Mouse (Mus musculus): Measurements from ENCODE around the gene Camta1. TPM values are rescaled to one million over a fixed set of nuclear protein-coding genes. Genes with fewer than 3 reads are reported as not detected.
A peak's percentile ranks its signal among the peaks of the same experiment; 100 is the strongest.

The Camta1 gene
- polyA plus RNA-seq, 1 experiment from 2014 or later: 130 TPM

DNA sequence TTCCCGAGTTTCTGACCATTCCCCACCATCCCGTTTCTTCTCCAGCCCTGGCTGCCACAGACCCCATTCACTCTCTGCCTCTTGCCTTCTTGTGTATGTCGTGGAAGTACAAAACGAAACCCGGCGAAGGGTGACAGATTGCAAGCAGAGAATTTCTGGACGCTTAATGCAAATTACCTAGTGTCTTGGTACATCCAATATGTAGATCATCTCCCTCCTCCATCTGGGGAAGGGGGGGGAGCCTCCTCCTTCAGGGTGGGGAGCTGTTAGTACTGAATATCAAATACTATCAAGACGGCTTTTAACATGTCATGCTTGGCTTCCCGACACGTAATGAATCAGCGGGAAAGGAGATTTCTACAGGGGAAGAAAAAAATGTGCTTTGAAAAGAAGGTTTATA is 710.8 kb downstream of the Camta1 start:
- Histone ChIP-seq H3K27ac (replicated peaks) (peak overlapping the region; percentile 70), H3K4me2 (replicated peaks) (no peak overlapping the region), H3K9ac (replicated peaks) (no peak overlapping the region), H3K4me1 (peaks cover 40% of the 10 kb centered on the region), H3K9me3 (no peaks in the 10 kb centered on the region), H3K4me3 (no peak overlapping the region), H3K36me3 (no peaks in the 10 kb centered on the region), H3K27me3 (no peaks in the 10 kb centered on the region)
- 41% methylated on average over 11 of the region's 11 CpGs for WGBS
- peak; percentile 62; the same call in 1 of the 2 replicates for ATAC-seq (replicated peaks)

DNA sequence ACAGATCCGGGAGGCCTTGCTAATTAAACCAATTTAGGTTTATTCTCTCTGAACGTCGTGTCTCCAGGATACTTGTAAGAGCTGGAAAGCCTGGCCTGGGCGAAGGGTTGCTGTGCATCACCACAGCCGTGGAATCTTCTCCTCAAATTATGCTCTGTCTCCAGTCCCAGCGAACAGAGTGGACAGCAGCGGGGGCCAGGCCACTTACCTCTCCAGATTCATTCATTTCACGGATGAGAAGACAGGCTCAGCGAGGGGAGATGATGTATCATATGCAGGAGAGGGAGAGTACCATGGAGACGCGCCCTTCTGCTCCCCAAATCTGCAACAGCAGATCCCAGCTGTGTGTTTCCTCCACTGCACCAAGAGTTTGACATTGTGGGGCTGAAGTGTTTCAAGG is 711.6 kb downstream of the Camta1 start:
- Histone ChIP-seq H3K4me3 (no peak overlapping the region), H3K4me1 (peaks cover 38% of the 10 kb centered on the region), H3K9ac (replicated peaks) (no peak overlapping the region), H3K9me3 (no peaks in the 10 kb centered on the region), H3K27me3 (no peaks in the 10 kb centered on the region), H3K27ac (replicated peaks) (peak overlapping the region; percentile 70), H3K36me3 (no peaks in the 10 kb centered on the region), H3K4me2 (replicated peaks) (no peak overlapping the region)
- 61% methylated on average over 11 of the region's 11 CpGs for WGBS
- no peak for ATAC-seq (replicated peaks)

DNA sequence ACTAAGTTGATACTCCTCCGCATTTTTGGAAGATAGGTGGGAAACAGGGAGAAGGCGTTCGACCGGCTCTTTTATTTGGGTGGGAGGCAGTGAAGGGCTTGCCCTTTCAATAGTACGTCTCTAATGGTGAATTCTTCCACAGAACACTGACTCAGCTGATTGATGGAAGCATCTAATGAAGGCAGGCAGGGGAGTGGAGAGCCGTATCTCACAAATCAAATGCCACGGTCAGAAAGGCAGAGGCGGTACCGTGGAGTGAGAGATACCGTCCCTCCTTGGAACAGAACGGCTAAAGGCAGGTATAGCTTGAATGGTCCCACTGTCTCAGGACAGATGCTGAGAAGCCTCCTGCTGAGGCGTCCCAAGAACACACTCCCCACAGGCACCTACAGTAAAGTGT is 714.1 kb downstream of the Camta1 start:
- no peak overlapping the region for H3K27ac ChIP-seq (replicated peaks)
- peaks cover 25% of the 10 kb centered on the region for H3K4me1 ChIP-seq
- 15% methylated on average over 12 of the region's 12 CpGs for WGBS
- no peak overlapping the region for H3K9ac ChIP-seq (replicated peaks)
- H3K4me2 ChIP-seq (replicated peaks): no peak overlapping the region
- no peak for ATAC-seq (replicated peaks)
- no peaks in the 10 kb centered on the region for H3K36me3 ChIP-seq
- H3K27me3 ChIP-seq: no peaks in the 10 kb centered on the region
- H3K9me3 ChIP-seq: no peaks in the 10 kb centered on the region
- H3K4me3 ChIP-seq: no peak overlapping the region

DNA sequence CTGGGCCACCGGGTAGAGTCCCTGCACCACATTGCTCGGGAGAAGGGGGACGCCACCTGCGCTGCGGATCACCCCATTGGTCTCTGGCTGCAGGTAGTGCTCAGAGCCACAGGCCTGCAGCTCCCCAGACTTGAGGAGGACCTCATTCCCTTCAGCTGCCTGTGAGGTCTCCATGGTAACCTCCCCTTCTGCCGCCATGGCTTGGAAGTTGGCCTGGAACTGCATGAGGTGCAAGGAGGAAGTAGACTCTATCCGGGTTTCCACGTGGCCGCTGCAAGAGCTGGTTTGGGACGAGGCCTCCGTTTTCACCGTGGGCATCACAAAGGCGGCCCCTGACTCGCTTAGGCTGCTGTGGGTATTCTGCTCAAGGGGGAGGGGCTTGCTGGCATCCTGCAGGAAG is 717.6 kb downstream of the Camta1 start:
- H3K9ac ChIP-seq (replicated peaks): no peak overlapping the region
- H3K4me3 ChIP-seq: no peak overlapping the region
- no peaks in the 10 kb centered on the region for H3K36me3 ChIP-seq
- H3K27ac ChIP-seq (replicated peaks): no peak overlapping the region
- no peaks in the 10 kb centered on the region for H3K27me3 ChIP-seq
- H3K4me1 ChIP-seq: peaks cover 24% of the 10 kb centered on the region
- 87% methylated on average over 14 of the region's 14 CpGs for WGBS
- ATAC-seq (replicated peaks): no peak
- no peak overlapping the region for H3K4me2 ChIP-seq (replicated peaks)
- no peaks in the 10 kb centered on the region for H3K9me3 ChIP-seq

DNA sequence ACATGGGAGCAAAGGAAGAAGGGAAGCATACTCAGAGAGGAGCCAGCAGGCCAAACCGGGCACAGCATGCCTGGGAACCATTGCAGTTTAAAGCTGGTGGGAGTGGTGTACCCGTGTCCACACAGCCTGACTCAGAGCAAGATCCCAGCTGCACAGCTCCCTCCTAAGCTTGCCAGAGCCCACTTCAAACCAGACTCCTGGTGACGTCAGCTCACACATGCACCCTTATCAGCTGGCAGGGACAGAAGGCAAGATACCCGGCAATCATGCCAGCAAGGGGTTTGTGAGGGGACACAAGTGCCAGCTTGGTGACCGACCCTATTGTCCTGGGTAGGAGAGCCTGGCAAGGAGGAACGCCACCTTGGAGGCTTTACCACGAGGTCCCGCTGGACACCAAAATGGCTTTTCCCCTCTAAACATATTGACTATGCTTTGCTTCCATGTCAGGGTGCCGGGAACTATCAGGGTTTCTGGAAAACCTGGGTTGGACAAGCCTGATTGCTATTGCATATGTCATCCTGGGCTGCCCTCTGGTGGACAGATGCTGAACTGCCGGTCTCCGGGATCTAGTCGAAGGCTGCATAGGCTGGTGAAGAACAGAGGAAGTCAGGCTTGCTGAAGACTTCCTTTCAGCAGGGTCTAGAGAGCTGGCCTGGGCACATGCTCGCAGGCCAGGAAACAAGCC is 720.3 kb downstream of the Camta1 start:
- ATAC-seq (replicated peaks): peak; percentile 67
- no peaks in the 10 kb centered on the region for H3K9me3 ChIP-seq
- WGBS: 2% methylated on average over 13 of the region's 13 CpGs

DNA sequence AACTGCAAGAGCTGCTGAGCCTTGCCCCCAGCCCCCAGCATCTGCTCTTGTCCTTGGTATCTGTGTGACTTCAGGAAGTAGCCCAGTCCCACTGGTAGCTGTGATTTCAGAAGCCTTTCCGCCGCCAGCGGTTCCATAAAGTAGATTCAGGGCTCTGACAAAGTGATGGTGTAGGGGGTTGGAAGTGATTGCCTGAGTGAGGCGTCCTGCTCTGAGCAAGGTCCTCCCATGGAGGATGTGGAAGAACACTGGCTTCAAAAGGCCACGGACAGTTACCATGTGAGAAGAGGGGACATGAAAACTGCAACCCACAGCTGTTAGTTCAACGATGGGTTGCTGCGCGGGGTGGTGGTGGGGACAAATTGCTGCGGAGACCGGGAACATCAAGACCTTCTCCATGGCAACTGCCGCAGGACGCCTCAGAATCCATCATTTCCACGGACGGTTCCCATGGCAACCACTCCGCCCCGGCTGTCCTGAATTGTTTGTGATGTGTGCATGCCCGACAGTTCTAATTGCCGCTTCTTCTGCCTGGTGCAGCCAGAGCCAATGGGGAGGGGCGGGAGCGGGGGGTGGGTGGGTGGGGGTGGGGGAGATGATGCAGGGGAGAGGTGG is 721.2 kb downstream of the Camta1 start:
- 2% methylated on average over 19 of the region's 20 CpGs for WGBS

More for the DNA sequence above, 720.3 kb downstream of the Camta1 start:
- H3K4me2 ChIP-seq (replicated peaks): peak overlapping the region; percentile 63
- H3K27me3 ChIP-seq: no peaks in the 10 kb centered on the region
- H3K27ac ChIP-seq (replicated peaks): peak overlapping the region; percentile 95
- peak overlapping the region; percentile 29 for H3K4me3 ChIP-seq
- H3K4me1 ChIP-seq: peaks cover 40% of the 10 kb centered on the region
- H3K9ac ChIP-seq (replicated peaks): peak overlapping the region; percentile 36
- H3K36me3 ChIP-seq: no peaks in the 10 kb centered on the region

DNA sequence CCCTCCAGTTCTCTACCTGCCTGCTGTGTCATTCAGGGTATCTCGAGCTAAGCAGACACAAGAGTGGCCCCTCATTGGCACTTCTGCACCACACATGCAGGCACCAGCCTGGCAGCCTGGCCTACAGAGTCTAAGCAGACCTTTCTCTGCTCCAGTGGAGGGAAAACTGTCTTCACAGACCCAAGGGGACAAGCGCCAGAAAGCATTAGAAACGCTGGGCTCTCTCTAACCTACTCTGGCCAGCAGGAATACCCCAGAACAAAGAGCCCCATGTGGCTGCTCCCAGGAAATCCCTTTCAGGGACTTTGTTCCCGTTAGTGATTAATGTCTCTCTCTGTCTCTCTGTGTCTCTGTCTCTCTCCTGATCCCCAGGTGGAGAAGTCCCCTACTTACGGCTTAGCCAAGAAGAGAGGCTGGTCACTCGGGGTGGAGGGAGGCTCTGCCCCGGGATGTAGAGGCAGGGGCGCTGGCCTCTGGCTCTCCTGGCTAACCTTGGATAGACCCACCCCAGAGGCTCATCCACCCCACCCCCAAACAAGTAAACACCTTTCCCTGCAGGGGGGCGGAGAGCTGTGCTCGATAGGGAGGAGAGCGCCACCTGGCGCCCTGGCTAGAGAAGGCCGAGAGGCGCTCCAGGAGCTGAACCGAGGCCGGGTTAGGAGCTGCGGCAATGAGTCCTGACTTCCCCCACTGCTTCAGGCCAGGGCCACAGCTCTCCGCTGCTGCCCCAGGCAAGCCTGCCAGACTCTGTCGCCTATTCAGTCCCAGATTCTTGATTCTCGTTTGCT is 722.4 kb downstream of the Camta1 start:
- no peaks in the 10 kb centered on the region for H3K9me3 ChIP-seq
- ATAC-seq (replicated peaks): peak; percentile 24
- H3K27ac ChIP-seq (replicated peaks): peak overlapping the region; percentile 95
- H3K4me3 ChIP-seq: peak overlapping the region; percentile 23; the same call in 1 of the 2 replicates
- peaks cover 40% of the 10 kb centered on the region for H3K4me1 ChIP-seq
- peak overlapping the region; percentile 18 for H3K9ac ChIP-seq (replicated peaks)
- 3% methylated on average over 20 of the region's 20 CpGs for WGBS
- H3K36me3 ChIP-seq: no peaks in the 10 kb centered on the region
- peak overlapping the region; percentile 63 for H3K4me2 ChIP-seq (replicated peaks)
- H3K27me3 ChIP-seq: no peaks in the 10 kb centered on the region

More for the DNA sequence above, 721.2 kb downstream of the Camta1 start:
- H3K27ac ChIP-seq (replicated peaks): peak overlapping the region; percentile 95
- no peaks in the 10 kb centered on the region for H3K9me3 ChIP-seq
- H3K4me2 ChIP-seq (replicated peaks): peak overlapping the region; percentile 63
- ATAC-seq (replicated peaks): peak; percentile 83
- H3K4me1 ChIP-seq: peaks cover 40% of the 10 kb centered on the region
- H3K4me3 ChIP-seq: peak overlapping the region; percentile 29
- H3K27me3 ChIP-seq: no peaks in the 10 kb centered on the region
- 0 out of 2 replicates have a peak overlapping the region, but pooled peaks have one; percentile 18 for H3K9ac ChIP-seq (replicated peaks)
- no peaks in the 10 kb centered on the region for H3K36me3 ChIP-seq

DNA sequence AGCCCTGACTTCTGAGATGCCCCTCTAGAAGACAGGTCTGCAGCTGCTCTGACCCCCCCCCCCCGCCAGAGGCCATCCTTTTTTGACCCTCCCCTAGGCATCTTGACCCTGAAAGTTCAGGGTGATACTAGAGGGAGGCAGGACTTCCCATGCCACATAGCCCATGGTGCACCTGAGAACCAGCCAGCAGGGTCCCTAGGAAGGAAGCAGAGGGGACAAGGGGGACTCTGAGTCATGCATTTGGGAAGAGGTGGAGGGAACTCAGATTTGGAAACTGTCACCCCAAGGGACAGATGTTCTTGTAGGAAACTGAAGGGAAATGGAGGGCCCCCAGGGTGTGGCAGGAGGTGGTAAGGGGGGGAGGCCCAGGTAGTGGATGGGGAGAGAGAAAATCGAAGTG is 723.1 kb downstream of the Camta1 start:
- H3K9me3 ChIP-seq: no peaks in the 10 kb centered on the region
- ATAC-seq (replicated peaks): no peak
- no peaks in the 10 kb centered on the region for H3K27me3 ChIP-seq
- 13% methylated on average over 2 of the region's 2 CpGs for WGBS
- H3K4me3 ChIP-seq: no peak overlapping the region; the same call in 1 of the 2 replicates
- H3K9ac ChIP-seq (replicated peaks): peak overlapping the region; percentile 18
- peak overlapping the region; percentile 63; the same call in 1 of the 2 replicates for H3K4me2 ChIP-seq (replicated peaks)
- peaks cover 44% of the 10 kb centered on the region for H3K4me1 ChIP-seq
- H3K36me3 ChIP-seq: no peaks in the 10 kb centered on the region
- peak overlapping the region; percentile 95 for H3K27ac ChIP-seq (replicated peaks)

DNA sequence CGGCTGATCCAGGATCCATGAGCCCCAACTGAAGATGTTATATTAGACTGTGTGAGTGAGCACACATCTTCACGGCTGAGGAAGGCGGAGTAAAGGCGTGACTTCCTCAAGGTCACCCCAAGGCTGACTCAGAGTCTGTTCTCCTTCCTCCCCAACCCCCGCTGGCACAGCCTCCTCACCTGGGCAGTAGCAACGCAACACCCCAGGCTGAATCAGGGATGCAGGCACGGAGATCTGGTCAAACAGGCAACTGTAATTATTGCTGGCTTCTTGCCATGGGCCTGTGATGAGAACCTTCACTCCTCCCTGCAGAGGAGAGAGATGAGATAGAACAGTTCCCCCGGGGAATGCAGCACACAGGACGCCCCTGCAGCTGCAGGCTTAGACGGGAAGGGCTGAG is 723.5 kb downstream of the Camta1 start:
- Histone ChIP-seq H3K36me3 (no peaks in the 10 kb centered on the region), H3K27me3 (no peaks in the 10 kb centered on the region), H3K4me1 (peaks cover 44% of the 10 kb centered on the region), H3K4me3 (no peak overlapping the region), H3K4me2 (replicated peaks) (peak overlapping the region; percentile 14; the same call in 1 of the 2 replicates), H3K9me3 (no peaks in the 10 kb centered on the region), H3K9ac (replicated peaks) (0 out of 2 replicates have a peak overlapping the region, but pooled peaks have one; percentile 18), H3K27ac (replicated peaks) (peak overlapping the region; percentile 95)
- no peak for ATAC-seq (replicated peaks)
- 23% methylated on average over 10 of the region's 10 CpGs for WGBS

DNA sequence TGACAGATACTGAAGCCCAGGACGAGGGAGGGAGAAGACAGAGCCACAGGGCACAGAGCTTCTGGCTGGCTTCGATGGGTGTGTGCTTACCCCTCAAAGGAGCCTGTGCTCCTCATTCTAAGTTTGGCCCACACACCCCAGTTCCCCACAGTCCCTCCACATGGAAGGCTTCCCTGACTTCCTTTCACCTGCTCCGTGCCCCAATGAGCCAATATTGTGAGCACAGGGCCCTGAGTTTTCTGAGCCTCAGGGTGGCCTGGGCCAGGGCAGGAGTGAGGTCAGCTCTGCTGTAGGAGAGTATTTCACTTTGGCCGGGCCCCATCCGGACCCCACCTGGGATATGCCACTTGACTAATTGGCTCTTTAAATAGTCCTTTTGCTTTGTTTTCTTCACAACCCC is 724.0 kb downstream of the Camta1 start:
- no peak overlapping the region for H3K9ac ChIP-seq (replicated peaks)
- no peak for ATAC-seq (replicated peaks)

DNA sequence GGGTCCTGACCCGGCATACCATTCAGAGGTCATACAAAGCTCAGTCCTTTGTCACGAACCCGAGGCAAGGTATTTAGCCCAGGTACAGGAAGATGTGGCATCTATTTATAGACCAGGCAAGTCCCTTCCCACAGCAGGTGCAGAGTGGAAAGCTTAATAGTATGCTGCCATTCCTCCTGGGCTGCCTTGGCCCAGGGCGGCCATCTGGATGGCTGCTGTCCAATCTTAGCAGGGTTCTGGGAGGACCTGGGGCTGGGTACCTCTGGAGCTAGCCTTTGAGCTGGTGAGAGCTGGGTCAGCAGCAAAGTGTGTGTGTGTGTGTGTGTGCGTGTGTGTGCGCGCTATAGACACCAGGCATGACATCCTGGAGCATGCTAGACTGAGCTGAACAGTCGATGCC is 726.2 kb downstream of the Camta1 start:
- no peaks in the 10 kb centered on the region for H3K27me3 ChIP-seq
- H3K4me3 ChIP-seq: no peak overlapping the region
- no peak overlapping the region for H3K9ac ChIP-seq (replicated peaks)
- no peak for ATAC-seq (replicated peaks)
- H3K27ac ChIP-seq (replicated peaks): no peak overlapping the region
- H3K4me1 ChIP-seq: peaks cover 41% of the 10 kb centered on the region
- WGBS: 84% methylated on average over 8 of the region's 8 CpGs
- H3K36me3 ChIP-seq: no peaks in the 10 kb centered on the region
- H3K9me3 ChIP-seq: no peaks in the 10 kb centered on the region
- H3K4me2 ChIP-seq (replicated peaks): no peak overlapping the region

More for the DNA sequence above, 724.0 kb downstream of the Camta1 start:
- Histone ChIP-seq H3K27ac (replicated peaks) (peak overlapping the region; percentile 95), H3K9me3 (no peaks in the 10 kb centered on the region), H3K36me3 (no peaks in the 10 kb centered on the region), H3K4me1 (peaks cover 44% of the 10 kb centered on the region), H3K4me3 (no peak overlapping the region), H3K27me3 (no peaks in the 10 kb centered on the region), H3K4me2 (replicated peaks) (no peak overlapping the region)
- 42% methylated on average over 5 of the region's 5 CpGs for whole genome bisulfite sequencing

DNA sequence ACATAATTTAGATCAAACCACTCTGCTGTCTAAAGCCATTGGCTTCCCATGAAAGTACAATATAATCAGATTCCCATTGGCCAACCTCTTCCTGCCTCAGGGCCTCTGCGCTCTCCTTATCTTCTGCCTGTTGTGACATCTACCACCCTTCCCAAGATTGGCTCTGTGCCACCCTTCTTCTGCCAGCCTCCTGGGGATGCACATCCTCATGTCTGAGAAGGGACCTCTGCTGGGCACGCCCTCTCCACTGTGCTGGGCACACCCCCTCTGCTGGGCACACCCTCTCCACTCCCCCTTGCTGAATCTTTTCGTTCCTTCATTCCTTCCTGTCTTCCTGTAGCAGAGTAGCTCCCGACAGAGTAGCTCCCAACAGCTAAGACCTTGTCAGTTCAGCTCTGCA is 727.9 kb downstream of the Camta1 start:
- H3K27me3 ChIP-seq: no peaks in the 10 kb centered on the region
- H3K4me1 ChIP-seq: peaks cover 36% of the 10 kb centered on the region
- H3K4me3 ChIP-seq: no peak overlapping the region
- H3K27ac ChIP-seq (replicated peaks): no peak overlapping the region
- H3K36me3 ChIP-seq: no peaks in the 10 kb centered on the region
- H3K9me3 ChIP-seq: no peaks in the 10 kb centered on the region
- 67% methylated on average over 4 of the region's 4 CpGs for WGBS
- H3K4me2 ChIP-seq (replicated peaks): no peak overlapping the region
- no peak overlapping the region for H3K9ac ChIP-seq (replicated peaks)
- no peak for ATAC-seq (replicated peaks)
